Mouse (Mus musculus) testis, adult 2 months (tissue): ENCODE measurements around the gene Gm44965.

Experiments used
- CTCF ChIP-seq: fragments of 200-500 bp; IDR thresholded peaks from 2 replicates; pipeline ENCODE4 v1.5.1; 2012; ENCODE audit warnings: low read depth, mild to moderate bottlenecking, inconsistent platforms, low read length, moderate library complexity; ENCODE audit not compliant: control insufficient read depth, insufficient read depth, insufficient replicate concordance
- POLR2A ChIP-seq: fragments of 200-500 bp; IDR thresholded peaks from 2 replicates; pipeline ENCODE4 v1.6.1; 2012; ENCODE audit warnings: low read depth, mild to moderate bottlenecking, inconsistent platforms, low read length, moderate library complexity; ENCODE audit not compliant: control insufficient read depth

DNA sequence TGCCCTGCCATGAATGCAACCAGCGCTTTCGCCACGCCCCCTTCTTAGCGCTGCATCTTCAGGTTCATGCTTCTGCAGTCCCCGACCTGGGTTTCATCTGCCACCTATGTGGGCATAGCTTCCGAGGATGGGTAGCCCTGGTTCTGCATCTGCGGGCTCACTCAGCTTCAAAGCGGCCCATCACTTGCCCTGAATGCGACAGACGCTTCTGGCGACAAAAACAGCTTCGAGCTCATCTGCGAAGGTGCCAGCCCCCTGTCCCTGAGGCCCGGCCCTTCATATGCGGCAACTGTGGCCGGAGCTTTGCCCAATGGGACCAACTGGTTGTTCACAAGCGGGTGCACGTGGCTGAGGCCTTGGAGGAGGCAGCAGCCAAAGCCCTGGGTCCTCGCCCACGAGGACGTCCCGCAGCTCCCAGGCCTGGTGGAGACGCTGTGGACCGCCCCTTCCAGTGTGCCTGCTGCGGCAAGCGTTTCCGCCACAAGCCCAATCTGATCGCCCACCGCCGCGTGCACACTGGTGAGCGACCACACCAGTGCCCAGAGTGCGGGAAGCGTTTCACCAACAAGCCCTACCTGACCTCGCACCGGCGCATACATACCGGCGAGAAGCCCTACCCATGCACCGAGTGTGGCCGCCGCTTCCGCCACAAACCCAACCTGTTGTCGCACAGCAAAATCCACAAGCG, 2.9 kb downstream of the Gm44965 start:
- TF ChIP-seq POLR2A (no peak), CTCF (no peak)
